Mouse (Mus musculus) liver, embryonic 16.5 days (tissue): ENCODE results near the gene Krt16. TPM values are rescaled to one million over a fixed set of nuclear protein-coding genes. Genes with fewer than 3 reads are reported as not detected.

Source experiments
- ATAC-seq: fragments of 200-750 bp; cut with Nextera tagmentation; 2 replicates; pipeline ENCODE4 v1.8.0; 2017; ENCODE audit warnings: low read depth, mild to moderate bottlenecking, moderate number of reproducible peaks, moderate library complexity
- H3K27ac ChIP-seq: fragments of 300-500 bp; sonication (generic); 2 replicates; pipeline ENCODE4 v1.5.1; 2014; ENCODE audit warnings: mild to moderate bottlenecking, low read length
- H3K27me3 ChIP-seq: fragments of 300-500 bp; sonication (generic); 2 replicates; pipeline ENCODE4 v1.6.1; 2014; ENCODE audit warnings: low read depth, low read length, mixed read lengths; ENCODE audit not compliant: control insufficient read depth, insufficient read depth
- H3K36me3 ChIP-seq: fragments of 300-500 bp; sonication (generic); 2 replicates; pipeline ENCODE4 v1.6.1; 2014; ENCODE audit warnings: mild to moderate bottlenecking; ENCODE audit not compliant: control insufficient read depth, insufficient read depth
- H3K4me1 ChIP-seq: fragments of 300-500 bp; sonication (generic); 2 replicates; pipeline ENCODE4 v1.6.1; 2014; ENCODE audit warnings: low read depth, low read length, mixed read lengths; ENCODE audit not compliant: control insufficient read depth
- H3K4me2 ChIP-seq: fragments of 300-500 bp; sonication (generic); 2 replicates; pipeline ENCODE4 v1.6.1; 2014; ENCODE audit warnings: low read depth, low read length, mixed read lengths
- H3K4me3 ChIP-seq: fragments of 300-500 bp; sonication (generic); 2 replicates; pipeline ENCODE4 v1.5.1; 2014; ENCODE audit warnings: low read depth, mild to moderate bottlenecking, low read length
- H3K9ac ChIP-seq: fragments of 300-500 bp; sonication (generic); 2 replicates; pipeline ENCODE4 v1.6.1; 2014; ENCODE audit warnings: low read depth, low read length
- H3K9me3 ChIP-seq: fragments of 300-500 bp; sonication (generic); replicated peaks from 2 replicates; pipeline ENCODE4 v1.6.1; 2016; ENCODE audit warnings: low read length; ENCODE audit not compliant: control insufficient read depth
- WGBS: fragments of 180-500 bp; shearing (Covaris S2); extraction: QIAGEN DNeasy Blood & Tissue Kit; methylation state at CpG from one replicate; pipeline ENCODE4 v1.1.7; 2014; ENCODE audit not compliant: insufficient replicate concordance; 5-methylcytosine and 5-hydroxymethylcytosine counted together
- polyA plus RNA-seq: library from polyadenylated mRNA; unstranded; fragments of >200 nt; fragmentation: Nextera tagmentation; extraction: Ambion mirVana; gene quantifications from 2 replicates; pipeline ENCODE4 v1.2.1, GENCODE M21; 2015

Krt16 gene
- not detected in 2 replicates for polyA plus RNA-seq

- Histone ChIP-seq H3K9me3 (no peaks in the 10 kb centered on the region), H3K27ac (no peak within 1 kb of the TSS), H3K4me3 (no peak within 1 kb of the TSS), H3K27me3 (no peaks in the 10 kb centered on the region), H3K4me2 (no peak within 1 kb of the TSS), H3K36me3 (no peaks in the 10 kb centered on the region), H3K4me1 (no peaks in the 10 kb centered on the region), H3K9ac (no peak within 1 kb of the TSS)
- no peak for ATAC-seq
- WGBS, result 56% methylated on average over 7 of the region's 7 CpGs
Measured at GRCm38 (mm10) chr11:100248852-100249465, at the start of gene Krt16. Gene Krt16 (minus strand): TSS chr11:100248902.

DNA sequence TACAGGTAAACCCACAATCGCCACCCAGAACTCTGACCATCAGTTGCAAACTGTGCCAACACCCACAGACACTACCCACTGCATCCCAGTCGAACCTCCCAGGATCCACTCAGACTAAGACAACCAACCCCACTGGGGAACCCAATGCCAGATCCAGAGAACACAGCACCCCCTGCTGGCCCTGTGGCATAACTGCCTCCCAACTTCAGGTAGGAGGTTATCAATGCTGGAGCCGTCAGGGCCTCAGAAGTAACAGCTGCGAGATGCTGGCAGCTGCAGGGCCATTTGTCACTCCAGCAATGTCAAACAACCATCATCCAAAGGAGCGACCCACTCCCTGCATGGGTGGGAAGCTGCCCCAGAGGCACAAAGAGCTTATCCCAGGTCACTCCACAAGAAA lies 49.1 kb upstream of the Krt16 start:
- Histone ChIP-seq H3K27ac (no peak overlapping the region), H3K27me3 (peaks cover 3% of the 10 kb centered on the region; the same call in 1 of the 2 replicates), H3K9me3 (no peaks in the 10 kb centered on the region), H3K4me3 (no peak overlapping the region), H3K4me1 (no peaks in the 10 kb centered on the region), H3K9ac (no peak overlapping the region), H3K36me3 (no peaks in the 10 kb centered on the region), H3K4me2 (peak overlapping the region; percentile 2; the same call in 1 of the 2 replicates)
- no peak for ATAC-seq
- WGBS, result 28% methylated on average over 5 of the region's 5 CpGs

DNA sequence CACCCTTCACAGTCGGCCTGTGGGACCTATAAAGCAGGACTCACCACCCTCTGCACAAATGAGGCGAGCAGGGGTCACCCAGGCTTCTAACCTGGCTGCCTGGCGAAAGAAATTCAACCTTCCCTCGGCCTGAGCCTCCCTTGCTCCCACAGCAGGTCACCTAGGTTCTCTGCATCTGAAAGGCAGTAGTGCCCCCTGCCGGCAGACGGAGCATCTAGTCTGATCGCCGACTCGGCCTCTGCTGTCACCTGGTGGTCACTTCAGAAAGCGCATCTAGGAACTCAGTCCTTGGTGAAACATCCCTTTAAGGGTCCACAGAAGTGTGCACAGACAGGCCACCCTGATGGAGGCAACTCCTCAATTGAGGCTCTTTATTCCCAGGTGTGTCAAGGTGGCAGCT lies 46.6 kb upstream of the Krt16 start:
- no peak for ATAC-seq
- WGBS, result 5% methylated on average over 10 of the region's 10 CpGs
- H3K4me1 ChIP-seq, result no peaks in the 10 kb centered on the region
- H3K27ac ChIP-seq, result no peak overlapping the region
- H3K4me2 ChIP-seq, result no peak overlapping the region
- H3K4me3 ChIP-seq, result no peak overlapping the region
- H3K9ac ChIP-seq, result no peak overlapping the region
- H3K9me3 ChIP-seq, result no peaks in the 10 kb centered on the region
- H3K36me3 ChIP-seq, result no peaks in the 10 kb centered on the region
- peaks cover 3% of the 10 kb centered on the region; the same call in 1 of the 2 replicates for H3K27me3 ChIP-seq

DNA sequence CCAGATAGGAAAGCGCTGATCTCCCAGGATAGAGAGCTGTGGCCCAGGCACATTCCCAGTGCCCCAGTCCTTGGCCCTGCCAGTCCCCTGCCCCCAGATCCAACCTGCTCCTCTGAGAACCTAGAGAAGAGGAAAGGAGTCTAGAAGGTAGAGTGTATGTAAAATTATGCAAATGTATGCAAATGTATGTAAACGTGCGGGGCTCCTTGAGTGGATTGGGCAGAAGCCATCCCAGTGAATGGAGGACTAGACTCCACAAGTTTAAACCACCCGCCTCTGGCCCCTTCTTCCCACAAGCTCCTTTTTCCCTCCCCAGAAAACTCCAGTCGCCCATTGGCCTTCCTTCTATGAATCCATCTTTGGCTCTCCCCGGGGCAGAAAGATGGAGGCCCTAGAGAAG lies 44.2 kb upstream of the Krt16 start:
- no peaks in the 10 kb centered on the region for H3K9me3 ChIP-seq
- 51% methylated on average over 6 of the region's 6 CpGs for WGBS
- H3K4me1 ChIP-seq, result no peaks in the 10 kb centered on the region
- no peak overlapping the region for H3K4me2 ChIP-seq
- H3K36me3 ChIP-seq, result no peaks in the 10 kb centered on the region
- no peak overlapping the region for H3K9ac ChIP-seq
- ATAC-seq, result no peak
- H3K4me3 ChIP-seq, result no peak overlapping the region
- H3K27ac ChIP-seq, result no peak overlapping the region
- H3K27me3 ChIP-seq, result peaks cover 3% of the 10 kb centered on the region; the same call in 1 of the 2 replicates

GRCm38 (mm10) chr11:100290235-100290634 lies 41.5 kb upstream of the Krt16 start:
- ATAC-seq, result no peak
- Histone ChIP-seq H3K4me1 (no peaks in the 10 kb centered on the region), H3K9me3 (no peaks in the 10 kb centered on the region), H3K4me3 (no peak overlapping the region), H3K27ac (no peak overlapping the region), H3K4me2 (no peak overlapping the region), H3K36me3 (no peaks in the 10 kb centered on the region), H3K9ac (no peak overlapping the region), H3K27me3 (no peaks in the 10 kb centered on the region; the same call in 1 of the 2 replicates)
- 52% methylated on average over 5 of the region's 5 CpGs for WGBS

GRCm38 (mm10) chr11:100288942-100289341 lies 40.2 kb upstream of the Krt16 start:
- H3K9me3 ChIP-seq, result no peaks in the 10 kb centered on the region
- no peaks in the 10 kb centered on the region for H3K36me3 ChIP-seq
- no peaks in the 10 kb centered on the region for H3K4me1 ChIP-seq
- WGBS, result 67% methylated on average over 6 of the region's 6 CpGs
- no peak overlapping the region for H3K4me3 ChIP-seq
- no peaks in the 10 kb centered on the region; the same call in 1 of the 2 replicates for H3K27me3 ChIP-seq
- H3K4me2 ChIP-seq, result no peak overlapping the region
- ATAC-seq, result no peak
- no peak overlapping the region for H3K9ac ChIP-seq
- no peak overlapping the region for H3K27ac ChIP-seq

- Histone ChIP-seq H3K36me3 (no peaks in the 10 kb centered on the region), H3K9ac (no peak overlapping the region), H3K4me2 (no peak overlapping the region), H3K4me1 (no peaks in the 10 kb centered on the region), H3K27ac (no peak overlapping the region), H3K4me3 (no peak overlapping the region), H3K9me3 (no peaks in the 10 kb centered on the region), H3K27me3 (no peaks in the 10 kb centered on the region)
- 48% methylated on average over 10 of the region's 10 CpGs for WGBS
- ATAC-seq, result no peak
Measured at GRCm38 (mm10) chr11:100287024-100287423, 38.3 kb upstream of the Krt16 start.

DNA sequence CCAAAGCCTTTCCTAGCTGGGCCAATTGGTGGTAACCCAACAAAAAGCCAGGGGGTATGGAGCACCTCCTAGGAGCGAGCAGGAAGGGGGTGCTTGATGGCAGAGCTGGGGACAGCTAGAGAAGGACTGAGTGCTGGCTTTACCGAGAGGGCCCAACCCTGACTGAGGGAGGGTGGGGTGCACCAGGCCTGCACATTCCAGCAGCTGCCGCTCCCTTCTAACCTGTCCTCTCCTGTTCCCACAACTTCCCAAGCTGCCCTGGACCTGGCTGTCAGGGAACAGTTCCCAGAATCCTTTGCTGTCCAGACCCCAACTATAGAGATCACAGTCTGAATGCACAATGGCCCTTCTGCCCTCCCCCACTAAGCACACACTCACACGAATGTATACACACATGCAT lies 36.3 kb upstream of the Krt16 start:
- Histone ChIP-seq H3K9me3 (no peaks in the 10 kb centered on the region), H3K4me3 (no peak overlapping the region), H3K9ac (no peak overlapping the region), H3K36me3 (no peaks in the 10 kb centered on the region), H3K4me1 (no peaks in the 10 kb centered on the region), H3K4me2 (no peak overlapping the region), H3K27ac (no peak overlapping the region), H3K27me3 (no peaks in the 10 kb centered on the region)
- no peak for ATAC-seq
- 58% methylated on average over 4 of the region's 4 CpGs for WGBS

- no peak overlapping the region for H3K9ac ChIP-seq
- H3K4me3 ChIP-seq, result no peak overlapping the region
- no peak overlapping the region for H3K4me2 ChIP-seq
- 21% methylated on average over 10 of the region's 10 CpGs for WGBS
- no peaks in the 10 kb centered on the region for H3K36me3 ChIP-seq
- H3K4me1 ChIP-seq, result no peaks in the 10 kb centered on the region
- H3K27me3 ChIP-seq, result no peaks in the 10 kb centered on the region
- no peaks in the 10 kb centered on the region for H3K9me3 ChIP-seq
- H3K27ac ChIP-seq, result no peak overlapping the region
- ATAC-seq, result no peak
Measured at GRCm38 (mm10) chr11:100282549-100282948, 33.8 kb upstream of the Krt16 start.
